Mouse (Mus musculus) heart, adult 2 months (tissue): Measurements from ENCODE around the gene 1700023F06Rik. TPM values are rescaled to one million over a fixed set of nuclear protein-coding genes. Genes with fewer than 3 reads are reported as not detected.

ENCODE experiments used
- DNase-seq, 2 experiments: peaks; one replicate each; pipeline ENCODE4 v3.0.0; 2021
- H3K27ac ChIP-seq: fragments of 200-600 bp; 2 replicates; pipeline ENCODE4 v1.8.1; 2022
- H3K27me3 ChIP-seq: fragments of 200-500 bp; 2 replicates; pipeline ENCODE4 v1.6.1; 2012; ENCODE audit warnings: mild to moderate bottlenecking, low read length, inconsistent platforms, mixed read lengths; ENCODE audit not compliant: control insufficient read depth, insufficient read depth
- H3K36me3 ChIP-seq: fragments of 200-500 bp; 2 replicates; pipeline ENCODE4 v1.6.1; 2012; ENCODE audit warnings: low read length, inconsistent platforms; ENCODE audit not compliant: control insufficient read depth, insufficient read depth
- H3K4me1 ChIP-seq: fragments of 200-500 bp; 2 replicates; pipeline ENCODE4 v1.6.1; 2011; ENCODE audit warnings: low read length; ENCODE audit not compliant: control insufficient read depth, insufficient read depth
- H3K4me3 ChIP-seq: fragments of 200-600 bp; 2 replicates; pipeline ENCODE4 v1.8.1; 2022
- H3K79me2 ChIP-seq: fragments of 200-500 bp; replicated peaks from 2 replicates; pipeline ENCODE4 v1.6.1; 2012; ENCODE audit warnings: mild to moderate bottlenecking, inconsistent platforms, low read length, moderate library complexity, mixed read lengths; ENCODE audit not compliant: control insufficient read depth, insufficient read depth
- H3K9ac ChIP-seq: fragments of 200-500 bp; 2 replicates; pipeline ENCODE4 v1.6.1; 2012; ENCODE audit warnings: low read depth, mild to moderate bottlenecking, control low read depth, inconsistent platforms, low read length, mixed read lengths
- CTCF ChIP-seq: fragments of 200-600 bp; IDR thresholded peaks from 2 replicates; pipeline ENCODE4 v1.8.1; 2022; ENCODE audit warnings: antibody characterized with exemption, mild to moderate bottlenecking, moderate library complexity
- EP300 ChIP-seq: fragments of 200-500 bp; IDR thresholded peaks from 2 replicates; pipeline ENCODE4 v1.6.1; 2011; ENCODE audit warnings: low read depth, low read length, control low read depth; ENCODE audit not compliant: insufficient read depth
- POLR2A ChIP-seq: fragments of 200-500 bp; IDR thresholded peaks from 2 replicates; pipeline ENCODE4 v1.6.1; 2011; ENCODE audit warnings: mild to moderate bottlenecking, low read depth, low read length, control low read depth; ENCODE audit not compliant: insufficient read depth
- WGBS: fragments of 180-500 bp; shearing (Covaris S2); methylation state at CpG from one replicate; pipeline ENCODE4 v1.1.7; 2018; 5-methylcytosine and 5-hydroxymethylcytosine counted together
- intact Hi-C: fragments of 180-260 bp; cut with DNase I; formaldehyde crosslinking; loops from one replicate; pipeline ENCODE4 v1.15.1; 2025
- polyA plus RNA-seq: library from polyadenylated mRNA; depleted of rRNA; stranded (reverse); fragments of >200 nt; gene quantifications from 2 replicates; pipeline ENCODE4 v1.2.3, GENCODE M21; 2012
- total RNA-seq, 2 experiments: library from RNA; stranded (reverse); gene quantifications; 2 replicates each; pipeline ENCODE4 v1.2.3; 2021

Gene 1700023F06Rik
- total and polyA plus RNA-seq, 3 experiments = 0.21 TPM; not detected in 2

- no peaks in the 10 kb centered on the region for H3K79me2 ChIP-seq
- H3K9ac ChIP-seq = no peak overlapping the region
- H3K36me3 ChIP-seq = no peaks in the 10 kb centered on the region
- DNase-seq = no peak
- TF ChIP-seq POLR2A = no peak
- peak; percentile 41 for TF ChIP-seq CTCF
- no peaks in the 10 kb centered on the region for H3K4me1 ChIP-seq
- H3K27me3 ChIP-seq = no peaks in the 10 kb centered on the region
- 82% methylated on average over 5 of the region's 5 CpGs for WGBS
- intact Hi-C loops = no loop called here
- no peak overlapping the region for H3K27ac ChIP-seq
- no peak overlapping the region for H3K4me3 ChIP-seq
Observed at GRCm38 (mm10) chr11:103213712-103214111, 5.4 kb upstream of the 1700023F06Rik start.

GRCm38 (mm10) chr11:103210291-103210690 lies 1.9 kb upstream of the 1700023F06Rik start:
- DNase-seq = no peak
- Histone ChIP-seq H3K79me2 (no peaks in the 10 kb centered on the region), H3K27ac (no peak overlapping the region), H3K4me3 (no peak overlapping the region), H3K27me3 (no peaks in the 10 kb centered on the region), H3K36me3 (no peaks in the 10 kb centered on the region), H3K4me1 (no peaks in the 10 kb centered on the region), H3K9ac (no peak overlapping the region)
- 73% methylated on average over 8 of the region's 8 CpGs for WGBS
- intact Hi-C loops = no loop called here
- TF ChIP-seq POLR2A (no peak), CTCF (no peak), EP300 (no peak)

- no peak overlapping the region for H3K4me3 ChIP-seq
- H3K27me3 ChIP-seq = no peaks in the 10 kb centered on the region
- WGBS = 85% methylated on average over 6 of the region's 6 CpGs
- H3K36me3 ChIP-seq = no peaks in the 10 kb centered on the region
- no peak overlapping the region for H3K27ac ChIP-seq
- H3K79me2 ChIP-seq = no peaks in the 10 kb centered on the region
- intact Hi-C loops = no loop called here
- H3K4me1 ChIP-seq = no peaks in the 10 kb centered on the region
- DNase-seq = no peak
- no peak for TF ChIP-seq POLR2A
- no peak for TF ChIP-seq CTCF
- no peak for TF ChIP-seq EP300
- no peak overlapping the region for H3K9ac ChIP-seq
Observed at GRCm38 (mm10) chr11:103206203-103206602, 2.2 kb downstream of the 1700023F06Rik start.

- H3K27ac ChIP-seq = no peak overlapping the region
Observed at GRCm38 (mm10) chr11:103202376-103202775, 6.0 kb downstream of the 1700023F06Rik start.

GRCm38 (mm10) chr11:103201664-103202063 lies 6.7 kb downstream of the 1700023F06Rik start:
- Histone ChIP-seq H3K4me3 (no peak overlapping the region), H3K27ac (no peak overlapping the region), H3K9ac (no peak overlapping the region), H3K79me2 (no peaks in the 10 kb centered on the region), H3K4me1 (no peaks in the 10 kb centered on the region), H3K36me3 (no peaks in the 10 kb centered on the region), H3K27me3 (no peaks in the 10 kb centered on the region)
- DNase-seq = peak in 1 of 2 experiments; percentile 36
- no peak for TF ChIP-seq POLR2A
- no peak for TF ChIP-seq CTCF
- no peak for TF ChIP-seq EP300
- intact Hi-C loops = no loop called here
- WGBS = 31% methylated on average over 6 of the region's 6 CpGs

More at GRCm38 (mm10) chr11:103202376-103202775, 6.0 kb downstream of the 1700023F06Rik start:
- no peak overlapping the region for H3K4me3 ChIP-seq
- no peaks in the 10 kb centered on the region for H3K27me3 ChIP-seq
- no peaks in the 10 kb centered on the region for H3K36me3 ChIP-seq
- H3K9ac ChIP-seq = no peak overlapping the region
- intact Hi-C loops = no loop called here
- H3K4me1 ChIP-seq = no peaks in the 10 kb centered on the region
- no peak for DNase-seq
- H3K79me2 ChIP-seq = no peaks in the 10 kb centered on the region
- TF ChIP-seq EP300 (no peak), POLR2A (no peak), CTCF (no peak)

- intact Hi-C loops = no loop called here
- Histone ChIP-seq H3K9ac (peak overlapping the region; percentile 32), H3K4me3 (peak overlapping the region; percentile 43), H3K4me1 (no peaks in the 10 kb centered on the region), H3K36me3 (no peaks in the 10 kb centered on the region), H3K79me2 (no peaks in the 10 kb centered on the region), H3K27ac (no peak overlapping the region), H3K27me3 (no peaks in the 10 kb centered on the region)
- TF ChIP-seq CTCF (no peak), POLR2A (no peak), EP300 (no peak)
- DNase-seq = peak; percentile 57 to 59
- 17% methylated on average over 57 of the region's 59 CpGs for WGBS
Observed at GRCm38 (mm10) chr11:103198911-103199803, 9.2 kb downstream of the 1700023F06Rik start.
